Mouse (Mus musculus): ENCODE data around the gene Phldb3.

DNA sequence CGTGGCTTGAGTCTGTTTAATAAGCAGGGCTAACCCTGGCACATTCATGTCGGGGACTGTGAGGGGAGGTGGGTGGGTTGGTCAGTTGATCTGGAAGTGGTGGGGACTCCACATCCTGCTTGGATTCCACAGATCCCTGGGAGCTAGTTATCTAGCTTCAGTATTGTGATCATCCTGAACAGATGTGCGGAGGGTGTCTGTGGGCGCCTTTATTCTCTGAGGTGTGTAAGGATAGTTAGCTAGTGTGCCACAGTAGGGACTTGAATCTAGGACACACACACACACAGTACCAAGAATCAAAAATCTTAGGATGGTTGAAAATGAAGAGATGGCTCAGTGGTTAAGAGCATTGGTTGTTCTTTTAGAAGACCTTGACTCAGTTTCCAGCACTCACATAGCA, 42.1 kb upstream of the Phldb3 start:
- TF ChIP-seq CHD1 (IDR thresholded peaks at IDR 0.05; ENCODE audit: low read depth, low read length), result no peak
- no peak for TF ChIP-seq USF1 (IDR thresholded peaks at IDR 0.05; ENCODE audit: low read depth, low read length)
- no peak for TF ChIP-seq CTCF (IDR thresholded peaks at IDR 0.05 in 2 of 3, conservative IDR thresholded peaks at IDR 0.05 in 1 of 3; ENCODE audit: control insufficient read depth in 1 of 3, insufficient read depth in 1 of 3, low read depth in 2 of 3, low read length in 3 of 3, poor library complexity in 1 of 3, severe bottlenecking in 1 of 3)
- TF ChIP-seq TBP (IDR thresholded peaks at IDR 0.05; ENCODE audit: low read depth, low read length), result no peak
- no peak for TF ChIP-seq KAT2A (conservative IDR thresholded peaks at IDR 0.05; ENCODE audit: low read depth, low read length)
- TF ChIP-seq POLR2A (IDR thresholded peaks at IDR 0.05; ENCODE audit: control insufficient read depth in 1 of 2, insufficient read depth in 1 of 2, low read depth in 1 of 2, low read length in 2 of 2, poor library complexity in 1 of 2), result no peak
- no peak for TF ChIP-seq GABPA (IDR thresholded peaks at IDR 0.05; ENCODE audit: low read depth, low read length)
- TF ChIP-seq EP300 (IDR thresholded peaks at IDR 0.05; ENCODE audit: low read depth in 1 of 2, low read length in 2 of 2), result no peak
- no peak for TF ChIP-seq HCFC1 (IDR thresholded peaks at IDR 0.05; ENCODE audit: low read depth, low read length)
- no peak for TF ChIP-seq CHD2 (IDR thresholded peaks at IDR 0.05; ENCODE audit: low read length)
- no peak for TF ChIP-seq E2F4 (IDR thresholded peaks at IDR 0.05; ENCODE audit: borderline replicate concordance, low read depth, low read length)
- TF ChIP-seq MYB (IDR thresholded peaks at IDR 0.05; ENCODE audit: low read depth, low read length), result no peak
- no peak for TF ChIP-seq ZC3H11A (IDR thresholded peaks at IDR 0.05; ENCODE audit: low read depth, low read length)
